51 mouse cellular contexts compared by ENCODE assay signal in the genomic region with DNA sequence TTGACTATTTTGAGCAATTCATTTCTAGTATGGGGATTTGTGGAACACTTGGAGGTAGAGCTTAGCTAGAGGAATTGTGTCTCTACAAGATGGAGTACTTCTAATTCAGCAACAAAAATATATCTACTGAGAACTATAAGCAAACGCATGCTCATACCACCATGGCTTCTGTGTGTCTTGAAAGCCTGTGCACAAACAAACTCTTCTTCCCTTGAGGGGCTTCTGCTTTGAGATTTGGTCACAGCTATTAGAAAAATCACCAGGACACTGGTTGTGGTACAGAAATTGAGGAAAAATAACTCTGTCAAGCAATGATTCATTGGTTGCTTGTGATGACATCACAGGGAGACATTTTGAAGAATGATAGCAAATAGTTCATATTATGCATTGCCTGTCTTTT. TPM values are rescaled to one million over a fixed set of nuclear protein-coding genes. Genes with fewer than 3 reads are reported as not detected.
"Had no signal": no experiment of that assay in that cellular context is flagged by ENCODE, and none has a peak within 500 bp of the region (broad histone marks: within the 10 kb centered on the region; RNA-seq: fewer than 3 reads in every experiment).

No protein-coding gene starts in this region.

- H3K4me3 ChIP-seq: heart, embryonic 10.5 days; heart, embryonic 12.5 days; heart, embryonic 13.5 days; heart, embryonic 15.5 days; hindbrain, embryonic 10.5 days; hindbrain, embryonic 12.5 days; hindbrain, embryonic 13.5 days; hindbrain, embryonic 15.5 days; intestine, embryonic 15.5 days; kidney, embryonic 15.5 days; layer of hippocampus, adult 2 months had no signal

- H3K27ac ChIP-seq: heart, embryonic 10.5 days; heart, embryonic 13.5 days; heart, embryonic 15.5 days; hindbrain, embryonic 10.5 days; hindbrain, embryonic 12.5 days; hindbrain, embryonic 13.5 days; hindbrain, embryonic 14.5 days; hindbrain, embryonic 15.5 days; hindbrain, postnatal 0 days; intestine, embryonic 15.5 days; kidney, embryonic 15.5 days; kidney, postnatal 0 days; layer of hippocampus, adult 2 months had no signal

- H3K4me2 ChIP-seq: heart, embryonic 11.5 days; heart, embryonic 12.5 days; heart, embryonic 13.5 days; heart, embryonic 15.5 days; hindbrain, embryonic 12.5 days; hindbrain, embryonic 13.5 days; hindbrain, embryonic 14.5 days; hindbrain, embryonic 15.5 days; intestine, embryonic 15.5 days; kidney, embryonic 15.5 days had no signal

- DNase-seq: heart, postnatal 10 days; heart, postnatal 14 days; heart, postnatal 36 days; heart, postnatal 4 days; kidney, adult 11 months; kidney, adult 18-20 months; kidney, adult 8-10 months; kidney, adult 9 months; kidney, postnatal 10 days; kidney, postnatal 14 days; kidney, postnatal 25 days; kidney, postnatal 36 days; kidney, postnatal 4 days; layer of hippocampus, adult 9-11 months; layer of hippocampus, postnatal 36 days had no signal

- ATAC-seq: hindbrain, embryonic 16.5 days; hindbrain, postnatal 0 days; inflammation-experienced regulatory T-cells, adult 6 months; intestine, embryonic 15.5 days; intestine, embryonic 16.5 days; intestine, postnatal 0 days had no signal

- H3K9ac ChIP-seq: heart, embryonic 12.5 days; heart, embryonic 13.5 days; heart, embryonic 15.5 days; hindbrain, embryonic 12.5 days; hindbrain, embryonic 13.5 days; hindbrain, embryonic 14.5 days; hindbrain, embryonic 15.5 days; intestine, embryonic 15.5 days; kidney, embryonic 15.5 days had no signal

- H3K27me3 ChIP-seq: heart, embryonic 12.5 days; heart, embryonic 13.5 days; heart, embryonic 15.5 days; hindbrain, embryonic 12.5 days; hindbrain, embryonic 13.5 days; hindbrain, embryonic 15.5 days; intestine, embryonic 15.5 days; kidney, embryonic 15.5 days had no signal

- H3K9me3 ChIP-seq: hindbrain, embryonic 12.5 days; hindbrain, embryonic 13.5 days; hindbrain, embryonic 15.5 days; intestine, embryonic 15.5 days; kidney, embryonic 15.5 days had no signal

- H3K36me3 ChIP-seq: heart, embryonic 10.5 days; heart, embryonic 12.5 days; heart, embryonic 13.5 days; heart, embryonic 15.5 days; hindbrain, embryonic 10.5 days; hindbrain, embryonic 12.5 days; hindbrain, embryonic 13.5 days; hindbrain, embryonic 15.5 days; intestine, embryonic 15.5 days; kidney, embryonic 15.5 days had no signal

- H3K4me1 ChIP-seq: heart, embryonic 10.5 days; heart, embryonic 12.5 days; heart, embryonic 13.5 days; heart, embryonic 15.5 days; hindbrain, embryonic 10.5 days; hindbrain, embryonic 12.5 days; hindbrain, embryonic 13.5 days; hindbrain, embryonic 15.5 days; intestine, embryonic 15.5 days; kidney, embryonic 15.5 days had no signal

RNA-seq across cellular contexts. Expression of gene AW822073, which starts 9.4 kb away (rescaled TPM):
- total RNA-seq: heart, postnatal 10 days; heart, postnatal 14 days; heart, postnatal 25 days; heart, postnatal 36 days; heart, postnatal 4 days; hematopoietic stem cell, adult 5-6 weeks; hindbrain, postnatal 0 days; layer of hippocampus, adult 18-20 months; layer of hippocampus, adult 2 months; layer of hippocampus, postnatal 10 days; layer of hippocampus, postnatal 14 days; layer of hippocampus, postnatal 25 days; layer of hippocampus, postnatal 36 days; left cerebral cortex, adult 18-20 months had no signal
- polyA plus RNA-seq: heart, embryonic 10.5 days; heart, embryonic 11.5 days; heart, embryonic 12.5 days; heart, embryonic 13.5 days; heart, embryonic 14.5 days; heart, embryonic 15.5 days; heart, embryonic 16.5 days; heart, postnatal 0 days; hindbrain, embryonic 10.5 days; hindbrain, embryonic 11.5 days; hindbrain, embryonic 12.5 days; hindbrain, embryonic 13.5 days; hindbrain, embryonic 14.5 days; hindbrain, embryonic 15.5 days; hindbrain, embryonic 16.5 days; hindbrain, postnatal 0 days; inflammation-experienced regulatory T-cells, adult 6 months; intestine, embryonic 14.5 days; intestine, embryonic 15.5 days; intestine, embryonic 16.5 days; intestine, postnatal 0 days; kidney, adult 2 months; kidney, embryonic 14.5 days; kidney, embryonic 15.5 days; kidney, embryonic 16.5 days; kidney, postnatal 0 days; large intestine, adult 2 months had no signal

RNA-seq across cellular contexts. Expression of gene Duxf3, which starts 17.1 kb away (rescaled TPM):
- total RNA-seq: heart, postnatal 10 days; heart, postnatal 14 days; heart, postnatal 25 days; heart, postnatal 36 days; heart, postnatal 4 days; hematopoietic stem cell, adult 5-6 weeks; hindbrain, postnatal 0 days; layer of hippocampus, adult 18-20 months; layer of hippocampus, adult 2 months; layer of hippocampus, adult 8-10 months; layer of hippocampus, postnatal 10 days; layer of hippocampus, postnatal 14 days; layer of hippocampus, postnatal 25 days; layer of hippocampus, postnatal 36 days; left cerebral cortex, adult 18-20 months had no signal
- polyA plus RNA-seq: heart, embryonic 10.5 days; heart, embryonic 11.5 days; heart, embryonic 12.5 days; heart, embryonic 13.5 days; heart, embryonic 14.5 days; heart, embryonic 15.5 days; heart, postnatal 0 days; hindbrain, embryonic 10.5 days; hindbrain, embryonic 11.5 days; hindbrain, embryonic 12.5 days; hindbrain, embryonic 13.5 days; hindbrain, embryonic 14.5 days; hindbrain, embryonic 15.5 days; hindbrain, embryonic 16.5 days; hindbrain, postnatal 0 days; inflammation-experienced regulatory T-cells, adult 6 months; intestine, embryonic 14.5 days; intestine, embryonic 15.5 days; intestine, embryonic 16.5 days; intestine, postnatal 0 days; kidney, adult 2 months; kidney, embryonic 14.5 days; kidney, embryonic 15.5 days; kidney, embryonic 16.5 days; kidney, postnatal 0 days; large intestine, adult 2 months had no signal

RNA-seq across cellular contexts. Expression of gene Gm4981, which starts 21.1 kb away (rescaled TPM):
- total RNA-seq: heart, postnatal 10 days; heart, postnatal 14 days; heart, postnatal 25 days; heart, postnatal 36 days; heart, postnatal 4 days; hematopoietic stem cell, adult 5-6 weeks; hindbrain, postnatal 0 days; layer of hippocampus, adult 18-20 months; layer of hippocampus, adult 2 months; layer of hippocampus, adult 8-10 months; layer of hippocampus, postnatal 10 days; layer of hippocampus, postnatal 25 days; layer of hippocampus, postnatal 36 days; left cerebral cortex, adult 18-20 months had no signal
- polyA plus RNA-seq: heart, embryonic 11.5 days; heart, embryonic 12.5 days; heart, embryonic 13.5 days; heart, embryonic 14.5 days; heart, embryonic 15.5 days; heart, embryonic 16.5 days; heart, postnatal 0 days; hindbrain, embryonic 10.5 days; hindbrain, embryonic 11.5 days; hindbrain, embryonic 12.5 days; hindbrain, embryonic 13.5 days; hindbrain, embryonic 14.5 days; hindbrain, embryonic 15.5 days; hindbrain, embryonic 16.5 days; hindbrain, postnatal 0 days; inflammation-experienced regulatory T-cells, adult 6 months; intestine, embryonic 14.5 days; intestine, embryonic 15.5 days; intestine, embryonic 16.5 days; intestine, postnatal 0 days; kidney, adult 2 months; kidney, embryonic 14.5 days; kidney, embryonic 15.5 days; kidney, embryonic 16.5 days; kidney, postnatal 0 days; large intestine, adult 2 months had no signal
